Mouse (Mus musculus) ES-Bruce4 (cell line): ENCODE results near the gene Lrrc31.

Experiments
- CTCF ChIP-seq: IDR thresholded peaks from one replicate; pipeline ENCODE4 v1.8.1; 2011; ENCODE audit warnings: low read depth, low read length
- EP300 ChIP-seq: IDR thresholded peaks from 2 replicates; pipeline ENCODE4 v1.6.1; 2011; ENCODE audit warnings: low read depth, low read length; ENCODE audit not compliant: insufficient read depth
- POLR2A ChIP-seq: IDR thresholded peaks from one replicate; pipeline ENCODE4 v1.8.1; 2011; ENCODE audit warnings: low read length; ENCODE audit not compliant: insufficient read depth

DNA sequence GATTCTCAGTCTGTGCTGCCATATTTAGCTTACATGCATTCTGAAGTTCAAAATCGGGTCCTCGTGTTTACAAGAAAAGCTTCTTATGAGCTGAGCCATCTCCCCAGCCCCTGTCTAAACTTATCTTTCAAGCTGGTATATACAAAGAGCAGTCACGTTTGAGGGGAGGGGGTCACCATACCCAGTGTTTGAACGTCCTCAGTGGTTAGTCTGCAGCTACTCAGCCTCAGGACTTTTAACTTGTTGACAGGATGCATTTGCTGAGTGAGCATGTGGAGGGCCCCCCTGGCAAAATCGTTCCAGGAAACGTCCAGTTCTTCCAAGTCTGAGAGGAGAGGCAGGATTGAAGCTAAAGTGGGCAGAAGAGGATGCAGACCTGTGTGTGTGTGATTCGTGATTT, 8.7 kb downstream of the Lrrc31 start:
- TF ChIP-seq POLR2A (no peak), CTCF (no peak), EP300 (no peak)
